Mouse (Mus musculus) ES-Bruce4 (cell line): ENCODE results near the gene Khk.

Experiments
- CTCF ChIP-seq: IDR thresholded peaks from one replicate; pipeline ENCODE4 v1.8.1; 2011; ENCODE audit warnings: low read depth, low read length
- EP300 ChIP-seq: IDR thresholded peaks from 2 replicates; pipeline ENCODE4 v1.6.1; 2011; ENCODE audit warnings: low read depth, low read length; ENCODE audit not compliant: insufficient read depth
- POLR2A ChIP-seq: IDR thresholded peaks from one replicate; pipeline ENCODE4 v1.8.1; 2011; ENCODE audit warnings: low read length; ENCODE audit not compliant: insufficient read depth

DNA sequence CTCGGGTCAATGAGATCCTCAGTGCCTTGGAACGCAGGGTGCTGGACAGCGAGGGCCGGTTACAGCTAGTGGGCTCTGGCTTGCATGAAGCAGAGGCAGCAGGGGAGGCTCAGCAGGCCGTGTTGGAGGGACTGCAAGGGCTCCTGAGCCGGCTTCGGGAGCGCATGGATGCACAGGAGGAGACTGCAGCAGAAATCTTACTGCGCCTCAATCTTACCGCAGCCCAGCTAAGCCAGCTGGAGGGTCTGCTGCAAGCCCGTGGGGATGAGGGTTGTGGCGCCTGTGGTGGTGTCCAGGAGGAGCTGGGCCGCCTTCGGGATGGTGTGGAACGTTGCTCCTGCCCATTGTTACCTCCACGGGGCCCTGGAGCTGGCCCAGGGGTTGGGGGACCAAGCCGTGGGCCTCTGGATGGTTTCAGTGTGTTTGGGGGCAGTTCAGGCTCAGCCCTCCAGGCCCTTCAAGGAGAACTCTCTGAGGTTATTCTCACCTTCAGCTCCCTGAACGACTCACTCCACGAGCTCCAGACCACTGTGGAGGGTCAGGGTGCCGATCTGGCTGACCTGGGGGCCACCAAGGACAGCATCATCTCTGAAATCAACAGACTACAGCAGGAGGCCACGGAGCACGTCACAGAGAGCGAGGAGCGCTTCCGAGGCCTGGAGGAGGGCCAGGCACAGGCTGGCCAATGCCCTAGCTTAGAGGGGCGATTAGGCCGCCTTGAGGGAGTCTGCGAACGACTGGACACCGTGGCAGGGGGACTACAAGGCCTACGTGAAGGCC, 3.1 kb upstream of the Khk start:
- TF ChIP-seq CTCF = no peak
- TF ChIP-seq POLR2A = no peak
- no peak for TF ChIP-seq EP300
